Mouse (Mus musculus) embryonic facial prominence, embryonic 11.5 days (tissue): ENCODE results near the gene Urad. TPM values are rescaled to one million over a fixed set of nuclear protein-coding genes. Genes with fewer than 3 reads are reported as not detected.

Source experiments
- ATAC-seq: fragments of 200-750 bp; cut with Nextera tagmentation; replicated peaks from 2 replicates; pipeline ENCODE4 v1.8.0; 2017; ENCODE audit warnings: low read depth; ENCODE audit not compliant: insufficient number of reproducible peaks, low FRiP score, low TSS enrichment
- DNase-seq: peaks from one replicate; pipeline ENCODE4 v3.0.0-alpha.2; 2015; ENCODE audit warnings: low spot score
- H3K27ac ChIP-seq: fragments of 300-500 bp; sonication (generic); replicated peaks from 2 replicates; pipeline ENCODE4 v1.5.1; 2014; ENCODE audit warnings: mild to moderate bottlenecking, low read depth, low read length, control low read depth
- H3K27me3 ChIP-seq: fragments of 300-500 bp; sonication (generic); 2 replicates; pipeline ENCODE4 v1.6.1; 2014; ENCODE audit warnings: mild to moderate bottlenecking, low read length, moderate library complexity, mixed read lengths; ENCODE audit not compliant: control insufficient read depth, insufficient read depth
- H3K36me3 ChIP-seq: fragments of 300-500 bp; sonication (generic); replicated peaks from 2 replicates; pipeline ENCODE4 v1.6.1; 2014; ENCODE audit warnings: low read depth, mild to moderate bottlenecking, low read length, moderate library complexity, mixed read lengths; ENCODE audit not compliant: control insufficient read depth, insufficient read depth
- H3K4me1 ChIP-seq: fragments of 300-500 bp; sonication (generic); 2 replicates; pipeline ENCODE4 v1.6.1; 2014; ENCODE audit warnings: low read length, mixed read lengths; ENCODE audit not compliant: control insufficient read depth, insufficient read depth
- H3K4me2 ChIP-seq: fragments of 300-500 bp; sonication (generic); 2 replicates; pipeline ENCODE4 v1.6.1; 2014; ENCODE audit warnings: low read depth, mild to moderate bottlenecking, control low read depth, low read length, moderate library complexity
- H3K4me3 ChIP-seq: fragments of 300-500 bp; sonication (generic); 2 replicates; pipeline ENCODE4 v1.5.1; 2014; ENCODE audit warnings: low read depth, low read length, control low read depth
- H3K9ac ChIP-seq: fragments of 300-500 bp; sonication (generic); replicated peaks from 2 replicates; pipeline ENCODE4 v1.6.1; 2014; ENCODE audit warnings: mild to moderate bottlenecking, control low read depth, low read length
- H3K9me3 ChIP-seq: fragments of 300-500 bp; sonication (generic); replicated peaks from 2 replicates; pipeline ENCODE4 v1.6.1; 2016; ENCODE audit warnings: mild to moderate bottlenecking, low read length, inconsistent platforms, mixed read lengths; ENCODE audit not compliant: control insufficient read depth
- WGBS: fragments of 180-500 bp; shearing (Covaris S2); extraction: QIAGEN DNeasy Blood & Tissue Kit; methylation state at CpG from one replicate; pipeline ENCODE4 v1.1.7; 2014; 5-methylcytosine and 5-hydroxymethylcytosine counted together
- polyA plus RNA-seq: library from polyadenylated mRNA; unstranded; fragments of >200 nt; fragmentation: Nextera tagmentation; extraction: Ambion mirVana; gene quantifications from 2 replicates; pipeline ENCODE4 v1.2.1, GENCODE M21; 2014

The Urad gene
- not detected in 2 replicates for polyA plus RNA-seq

GRCm38 (mm10) chr5:147322183-147322582 lies at the start of gene Urad:
Urad (minus strand) TSS chr5:147322440.
- peaks cover 34% of the 10 kb centered on the region for H3K27me3 ChIP-seq
- H3K4me3 ChIP-seq = no peak within 1 kb of the TSS

GRCm38 (mm10) chr5:147370276-147370675 lies 48.0 kb upstream of the Urad start:
- Histone ChIP-seq H3K4me2 (no peak overlapping the region), H3K27ac (no peak overlapping the region), H3K27me3 (no peaks in the 10 kb centered on the region), H3K9me3 (no peaks in the 10 kb centered on the region), H3K36me3 (no peaks in the 10 kb centered on the region), H3K4me3 (no peak overlapping the region), H3K4me1 (no peaks in the 10 kb centered on the region), H3K9ac (no peak overlapping the region)
- ATAC-seq = no peak
- no peak for DNase-seq
- WGBS = 86% methylated on average over 8 of the region's 8 CpGs

More at GRCm38 (mm10) chr5:147322183-147322582, at the start of gene Urad:
- Histone ChIP-seq H3K4me1 (no peaks in the 10 kb centered on the region), H3K4me2 (no peak within 1 kb of the TSS), H3K9ac (no peak within 1 kb of the TSS), H3K36me3 (no peaks in the 10 kb centered on the region), H3K27ac (no peak within 1 kb of the TSS), H3K9me3 (no peaks in the 10 kb centered on the region)
- no peak for ATAC-seq
- DNase-seq = no peak
- WGBS = 69% methylated on average over 8 of the region's 8 CpGs

- H3K4me1 ChIP-seq = no peaks in the 10 kb centered on the region
- ATAC-seq = no peak
- H3K9ac ChIP-seq = no peak overlapping the region
- H3K4me3 ChIP-seq = no peak overlapping the region
- no peaks in the 10 kb centered on the region for H3K9me3 ChIP-seq
- no peaks in the 10 kb centered on the region for H3K27me3 ChIP-seq
- no peaks in the 10 kb centered on the region for H3K36me3 ChIP-seq
- 94% methylated on average over 6 of the region's 6 CpGs for WGBS
- no peak for DNase-seq
- no peak overlapping the region for H3K27ac ChIP-seq
- H3K4me2 ChIP-seq = no peak overlapping the region
These were observed 46.0 kb upstream of the Urad start for GRCm38 (mm10) chr5:147368221-147368620.

GRCm38 (mm10) chr5:147365995-147366765 lies 43.9 kb upstream of the Urad start:
- Histone ChIP-seq H3K27me3 (no peaks in the 10 kb centered on the region), H3K9ac (no peak overlapping the region), H3K36me3 (no peaks in the 10 kb centered on the region), H3K4me3 (no peak overlapping the region), H3K4me1 (no peaks in the 10 kb centered on the region), H3K9me3 (no peaks in the 10 kb centered on the region), H3K27ac (no peak overlapping the region), H3K4me2 (no peak overlapping the region)
- 66% methylated on average over 16 of the region's 16 CpGs for WGBS
- no peak for ATAC-seq
- no peak for DNase-seq

- no peaks in the 10 kb centered on the region for H3K27me3 ChIP-seq
- ATAC-seq (no peak), DNase-seq (no peak)
- no peak overlapping the region for H3K9ac ChIP-seq
- H3K4me1 ChIP-seq = no peaks in the 10 kb centered on the region
- H3K9me3 ChIP-seq = no peaks in the 10 kb centered on the region
- H3K27ac ChIP-seq = no peak overlapping the region
- H3K4me2 ChIP-seq = no peak overlapping the region
- H3K4me3 ChIP-seq = no peak overlapping the region
- 69% methylated on average over 12 of the region's 12 CpGs for WGBS
- no peaks in the 10 kb centered on the region for H3K36me3 ChIP-seq
These were observed 40.8 kb upstream of the Urad start for GRCm38 (mm10) chr5:147363054-147363453.

GRCm38 (mm10) chr5:147358481-147358880 lies 36.2 kb upstream of the Urad start:
- Histone ChIP-seq H3K4me3 (no peak overlapping the region), H3K9ac (no peak overlapping the region), H3K27me3 (no peaks in the 10 kb centered on the region), H3K4me1 (no peaks in the 10 kb centered on the region), H3K9me3 (no peaks in the 10 kb centered on the region), H3K4me2 (no peak overlapping the region), H3K36me3 (no peaks in the 10 kb centered on the region), H3K27ac (no peak overlapping the region)
- ATAC-seq (no peak), DNase-seq (no peak)
- WGBS = 89% methylated on average over 11 of the region's 11 CpGs

GRCm38 (mm10) chr5:147357536-147357935 lies 35.3 kb upstream of the Urad start:
- Histone ChIP-seq H3K9me3 (no peaks in the 10 kb centered on the region), H3K27me3 (no peaks in the 10 kb centered on the region), H3K4me2 (no peak overlapping the region), H3K9ac (no peak overlapping the region), H3K4me3 (no peak overlapping the region), H3K27ac (no peak overlapping the region), H3K4me1 (no peaks in the 10 kb centered on the region), H3K36me3 (no peaks in the 10 kb centered on the region)
- WGBS = 49% methylated on average over 3 of the region's 3 CpGs
- ATAC-seq (no peak), DNase-seq (peak; percentile 27)

- no peak overlapping the region for H3K4me2 ChIP-seq
These were observed 34.2 kb upstream of the Urad start for GRCm38 (mm10) chr5:147356260-147357055.

More at GRCm38 (mm10) chr5:147356260-147357055, 34.2 kb upstream of the Urad start:
- no peaks in the 10 kb centered on the region for H3K27me3 ChIP-seq
- H3K9me3 ChIP-seq = no peaks in the 10 kb centered on the region
- H3K9ac ChIP-seq = no peak overlapping the region
- no peaks in the 10 kb centered on the region for H3K36me3 ChIP-seq
- 91% methylated on average over 13 of the region's 13 CpGs for WGBS
- no peak for DNase-seq
- no peak overlapping the region for H3K27ac ChIP-seq
- ATAC-seq = no peak
- no peaks in the 10 kb centered on the region for H3K4me1 ChIP-seq
- H3K4me3 ChIP-seq = no peak overlapping the region
